Mouse (Mus musculus) MN1 (cell line): ENCODE data around the gene Snapc2.
A peak's percentile ranks its signal among the peaks of the same experiment; 100 is the strongest.

Experiments
- DNase-seq: peaks from one replicate; pipeline ENCODE4 v3.0.0-alpha.2; 2016; ENCODE audit warnings: low spot score

Snapc2 gene

DNA sequence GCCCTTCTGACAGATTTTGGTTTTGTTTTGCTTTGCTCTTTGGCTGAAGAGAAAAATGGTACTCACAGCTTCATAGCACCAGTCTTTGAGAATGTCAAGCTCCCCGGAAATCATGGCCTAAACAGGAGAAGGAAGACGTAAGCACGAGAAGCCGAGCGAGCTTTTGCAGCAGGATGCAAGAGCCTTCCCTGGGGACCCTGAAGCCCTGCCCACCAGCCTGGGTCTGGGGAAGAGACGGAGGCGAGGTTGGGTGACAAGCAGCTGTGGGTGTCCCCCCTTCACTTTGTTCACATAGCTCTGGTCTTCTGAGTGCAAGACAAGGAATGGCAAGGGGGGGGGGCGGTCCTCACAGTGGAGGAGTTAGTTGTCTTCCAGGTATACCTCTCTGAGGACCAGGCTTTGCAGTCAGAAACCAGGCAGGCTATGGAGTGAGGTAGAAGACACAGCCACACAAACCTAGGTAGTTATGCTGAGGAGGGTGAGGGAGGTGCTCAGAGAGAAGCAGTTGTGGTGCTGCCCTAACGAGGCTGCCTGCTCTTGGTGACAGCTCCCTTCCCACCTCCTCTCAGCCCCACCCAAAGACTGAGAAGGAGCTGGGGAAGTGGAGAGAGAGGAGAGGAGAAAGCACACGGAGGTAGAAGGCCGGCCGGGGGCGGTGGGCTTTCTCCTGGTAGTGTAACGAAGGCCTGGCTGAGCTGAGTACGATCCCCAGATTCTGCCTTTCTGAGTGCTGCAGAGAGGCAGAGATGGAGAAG is 12.5 kb downstream of the Snapc2 start:
- DNase-seq = no peak

DNA sequence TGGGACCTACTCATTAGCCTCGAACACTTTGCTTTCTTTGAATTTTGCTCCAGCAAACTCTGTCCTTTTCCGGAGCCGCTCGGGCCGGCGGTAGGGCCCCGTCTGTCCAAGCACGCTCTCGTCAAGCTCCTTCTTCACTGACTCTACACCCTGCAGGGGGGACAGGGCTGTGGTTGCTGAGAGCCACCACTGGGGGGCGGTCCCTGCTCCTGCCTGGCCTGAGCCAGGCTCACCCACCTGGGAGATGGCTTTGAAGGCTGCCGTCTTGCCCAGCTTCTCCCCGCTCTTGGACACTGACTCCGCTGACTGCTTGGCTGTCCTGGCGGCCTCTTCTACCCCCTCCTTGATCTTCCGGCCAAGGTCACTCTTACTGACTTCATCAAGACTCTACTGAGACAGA is 14.7 kb downstream of the Snapc2 start:
- no peak for DNase-seq

DNA sequence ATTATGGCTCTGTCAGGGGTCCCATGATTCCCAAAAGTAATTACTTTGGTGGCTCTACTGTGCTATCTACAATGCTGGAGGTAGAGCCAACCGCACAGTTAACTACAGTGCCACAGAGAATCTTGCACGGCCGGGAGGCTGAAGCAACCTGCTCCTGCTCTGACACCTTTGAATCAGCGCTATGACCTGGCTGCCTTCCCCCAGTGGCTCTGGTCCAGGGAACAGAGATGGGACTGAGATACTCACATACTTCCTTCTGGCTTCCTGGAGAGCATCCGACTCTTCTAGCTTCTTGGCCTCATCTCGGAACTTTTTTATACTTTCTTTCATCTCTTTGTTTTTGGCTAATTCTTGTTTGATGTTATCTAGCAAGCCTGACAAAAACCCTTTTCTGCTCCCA is 16.7 kb downstream of the Snapc2 start:
- no peak for DNase-seq

DNA sequence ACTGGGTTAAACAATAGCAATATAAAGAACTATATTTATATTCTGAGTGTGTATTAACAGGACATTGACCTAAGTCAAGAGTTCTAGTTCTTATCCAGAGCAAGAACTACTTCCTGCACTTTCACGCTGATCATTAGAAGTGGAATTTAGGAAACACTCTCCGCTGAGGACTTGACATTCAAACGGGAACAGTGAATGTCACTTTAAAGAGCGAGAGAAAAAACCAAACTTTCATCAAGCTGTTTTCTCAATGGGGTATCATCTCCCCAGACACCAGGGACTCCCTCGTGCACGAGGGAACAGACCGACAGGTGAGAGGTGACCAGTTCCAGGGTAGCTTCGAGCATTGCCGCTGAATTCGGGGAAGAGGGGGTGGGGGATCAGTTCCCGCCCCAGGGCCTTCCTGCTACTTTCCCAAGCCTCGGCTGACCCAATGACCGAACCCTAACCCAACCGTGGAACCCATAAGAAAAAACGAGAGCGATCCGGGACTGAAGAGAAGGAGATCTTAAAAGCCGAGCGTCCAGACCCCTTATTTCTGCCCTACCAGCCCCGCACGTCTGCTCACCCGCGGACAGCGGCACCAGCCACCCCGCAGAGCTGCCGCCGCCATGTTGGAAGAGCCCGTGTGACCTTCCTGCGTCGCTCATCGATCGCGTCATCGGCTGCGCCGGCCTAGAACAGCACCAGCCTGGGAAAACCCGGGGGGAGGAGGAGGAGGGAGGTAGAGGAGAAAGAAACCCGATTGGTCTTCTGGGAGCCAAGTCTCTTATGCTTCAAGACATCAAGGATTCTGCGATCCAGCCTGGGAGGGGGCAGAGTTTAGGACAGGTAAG is 22.6 kb downstream of the Snapc2 start, which contains the start of gene Timm44:
Gene Timm44 (minus strand): TSS at position 639 of the 836 bp plus-strand sequence.
- peak; percentile 99 for DNase-seq

DNA sequence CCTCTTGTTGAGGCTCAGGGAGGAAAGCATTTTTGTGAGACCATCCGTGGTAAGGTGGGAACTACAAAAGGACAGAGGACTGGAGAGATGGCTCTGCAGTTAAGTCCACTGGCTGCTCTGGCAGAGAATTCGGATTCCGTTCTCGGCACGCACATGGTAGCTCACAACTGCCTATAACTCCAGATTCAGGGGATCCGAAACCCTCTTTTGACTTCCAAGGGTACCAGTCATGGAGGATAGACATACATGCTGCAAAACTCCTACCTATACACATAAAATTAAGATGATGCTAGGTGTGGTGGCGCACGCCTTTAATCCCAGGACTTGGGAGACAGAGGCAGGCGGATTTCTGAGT is 23.2 kb downstream of the Snapc2 start:
- DNase-seq = no peak

DNA sequence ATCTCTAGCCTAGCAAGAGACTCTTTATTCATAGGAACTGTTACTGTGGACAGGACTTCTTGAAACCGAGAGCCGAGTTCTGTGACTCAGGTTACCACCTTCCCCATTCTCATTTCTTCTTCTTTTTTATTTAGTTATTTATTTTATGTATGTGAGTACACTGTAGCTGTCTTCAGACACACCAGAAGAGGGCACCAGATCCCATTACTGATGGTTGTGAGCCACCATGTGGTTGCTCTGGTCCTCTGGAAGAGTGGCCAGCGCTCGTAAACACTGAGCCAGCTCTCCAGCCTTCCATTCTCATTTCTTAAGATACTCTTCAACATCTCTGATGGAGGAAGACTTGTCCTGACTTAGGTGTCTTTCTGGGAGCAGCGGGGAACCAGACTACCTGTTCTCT is 39.9 kb downstream of the Snapc2 start:
- DNase-seq = no peak

DNA sequence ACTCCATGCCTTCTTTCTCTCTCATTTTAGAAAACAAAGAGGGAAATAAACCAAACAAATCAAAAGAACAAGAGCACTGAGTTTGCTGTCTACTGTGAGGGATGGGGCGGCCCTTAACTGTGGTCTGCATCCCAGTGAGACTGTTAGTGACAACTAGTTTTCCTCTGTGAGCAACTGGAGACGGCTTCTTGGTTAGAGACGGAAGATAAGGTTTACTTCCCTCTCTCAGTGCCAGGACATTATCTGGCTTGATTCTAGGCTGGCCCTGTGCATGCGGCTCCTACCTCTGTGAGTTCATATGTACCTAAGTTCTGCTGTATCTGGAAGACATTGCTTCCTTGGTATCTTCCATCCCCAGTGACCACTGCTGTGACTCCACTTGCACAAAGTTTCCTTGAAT is 44.9 kb downstream of the Snapc2 start:
- DNase-seq = no peak

DNA sequence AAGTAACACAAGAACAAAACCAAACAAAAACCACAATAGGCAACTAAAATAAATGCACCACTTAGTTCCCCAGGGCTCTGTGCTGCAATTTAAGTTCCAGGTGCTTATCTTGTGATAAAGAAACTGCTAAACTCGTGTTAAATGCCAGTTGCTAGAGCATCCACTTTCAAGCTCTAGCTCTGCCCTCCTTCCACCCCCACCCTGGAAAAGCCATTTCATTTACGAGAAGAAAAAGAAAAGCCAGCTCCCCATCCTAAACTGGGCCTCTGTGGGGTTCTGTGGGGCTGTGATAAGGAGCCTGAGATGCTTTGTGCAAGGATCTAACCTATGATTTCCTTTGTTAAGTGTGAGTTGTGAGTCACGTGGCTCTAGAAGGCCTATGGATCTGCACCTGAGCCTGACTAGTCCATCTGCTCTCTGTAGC is 51.3 kb downstream of the Snapc2 start:
- DNase-seq = no peak
